Mouse (Mus musculus): ENCODE results near the gene Gm11032.
A peak's percentile ranks its signal among the peaks of the same experiment; 100 is the strongest.
"Not testable (repeated sequence)": the region's sequence is repeated elsewhere in the genome, so short reads cannot be mapped to it uniquely, and the experiment has no call there.

Gene Gm11032

DNA sequence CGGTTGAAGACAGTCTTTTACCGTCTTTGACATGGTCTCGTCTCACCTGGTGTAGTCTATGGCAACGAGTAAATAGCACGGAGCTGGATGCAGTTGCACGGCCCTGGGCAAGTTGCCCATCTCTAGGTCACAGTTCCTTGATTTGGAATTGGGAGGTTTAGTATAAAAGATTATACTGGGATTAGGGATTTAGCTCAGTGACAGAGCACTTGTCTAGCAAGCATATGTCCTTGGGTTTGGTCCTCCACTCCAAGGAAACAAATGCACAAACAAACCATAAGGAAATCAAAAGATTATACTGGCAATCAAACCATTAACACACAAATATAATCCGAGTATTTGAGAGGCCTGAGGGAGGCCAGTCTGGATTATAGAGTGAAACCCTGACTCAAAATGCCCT lies 7.8 kb downstream of the Gm11032 start:
- peak; percentile 64 for DNase-seq

DNA sequence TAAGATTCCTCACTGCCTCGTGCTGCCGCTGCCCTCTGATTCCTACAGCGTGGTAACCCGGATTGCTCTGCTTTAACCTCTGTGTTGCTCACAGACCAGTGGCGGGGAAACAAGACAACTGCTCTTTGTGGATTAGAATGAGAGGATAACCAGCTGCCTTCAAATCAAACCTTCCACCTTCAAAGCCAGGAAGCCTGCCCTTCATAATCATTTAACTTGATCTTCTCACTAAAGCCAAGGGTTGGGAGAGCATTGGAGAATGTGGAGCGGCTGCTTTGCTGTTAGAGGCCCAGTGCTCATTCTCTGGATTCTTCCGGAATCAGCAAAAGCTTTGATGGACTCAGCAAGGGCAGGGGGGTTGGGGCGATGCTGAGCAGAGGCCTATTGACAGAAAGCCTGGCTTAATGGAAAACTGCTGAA lies 10.0 kb downstream of the Gm11032 start:
- peak; percentile 91 for DNase-seq

DNA sequence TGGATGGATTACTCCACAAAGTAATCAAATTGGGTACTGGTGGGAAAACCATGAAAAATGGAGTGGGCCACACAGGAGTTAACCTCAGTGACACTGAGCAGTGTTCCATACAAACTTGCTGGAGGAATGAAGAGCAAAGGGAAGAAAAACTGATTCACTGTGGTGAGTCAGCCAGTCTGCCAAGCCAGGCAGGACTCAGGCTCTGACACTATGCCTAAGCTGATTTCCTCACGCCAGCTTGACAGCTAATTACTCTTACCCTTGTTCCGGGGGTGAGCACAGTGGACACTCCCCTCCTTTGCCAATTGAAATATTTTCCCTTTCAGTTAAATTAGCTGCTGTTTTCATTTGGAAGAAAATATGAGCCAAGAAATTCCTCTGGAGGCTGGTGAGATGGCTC lies 13.6 kb downstream of the Gm11032 start:
- DNase-seq = peak; percentile 48

DNA sequence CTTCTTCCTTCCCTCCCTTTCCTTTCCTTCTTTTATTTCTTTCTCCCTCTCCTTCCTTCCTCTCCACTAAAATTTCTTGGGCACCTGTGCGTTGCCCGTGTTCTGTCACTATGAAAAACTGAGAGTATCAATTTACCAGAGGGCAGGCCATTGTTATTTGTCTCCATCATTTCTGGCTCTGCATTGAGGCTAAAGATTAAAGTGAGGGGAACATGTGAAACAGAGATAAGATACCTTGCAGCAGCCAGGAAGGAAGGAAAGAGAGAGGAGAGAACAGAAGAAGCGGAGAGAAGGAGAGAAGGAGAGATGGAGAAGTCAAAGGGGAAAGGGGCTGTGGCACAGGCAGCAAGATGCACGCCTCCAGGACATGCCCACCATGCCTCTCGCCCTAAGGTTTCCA lies 14.5 kb downstream of the Gm11032 start:
- no peak for DNase-seq

DNA sequence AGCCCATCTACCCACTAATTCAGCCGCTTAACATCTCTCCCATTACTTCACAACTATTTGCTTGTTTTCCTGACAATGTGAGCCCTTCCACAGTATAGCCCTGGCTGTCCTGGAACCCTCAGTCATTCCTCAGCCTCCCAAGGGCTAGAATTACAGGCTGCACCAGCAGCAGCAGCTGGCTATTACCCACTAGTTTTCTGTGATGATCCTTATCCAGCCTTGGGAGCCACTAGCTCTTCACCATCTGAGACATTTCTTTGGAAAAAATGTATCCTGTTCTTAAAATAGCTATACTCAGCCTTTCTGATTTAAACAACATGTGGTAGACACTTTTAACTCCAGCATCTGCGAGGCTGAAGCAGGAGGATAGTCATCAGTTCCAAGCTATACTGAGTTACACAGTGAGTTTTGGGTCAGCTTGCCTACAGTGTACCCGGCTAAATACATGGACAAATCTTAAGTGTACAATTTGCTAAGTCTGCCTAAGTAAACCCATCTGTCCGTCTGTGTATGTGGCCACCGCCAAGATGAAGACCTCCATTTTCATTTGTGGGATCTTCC lies 17.0 kb downstream of the Gm11032 start:
- DNase-seq = no peak

DNA sequence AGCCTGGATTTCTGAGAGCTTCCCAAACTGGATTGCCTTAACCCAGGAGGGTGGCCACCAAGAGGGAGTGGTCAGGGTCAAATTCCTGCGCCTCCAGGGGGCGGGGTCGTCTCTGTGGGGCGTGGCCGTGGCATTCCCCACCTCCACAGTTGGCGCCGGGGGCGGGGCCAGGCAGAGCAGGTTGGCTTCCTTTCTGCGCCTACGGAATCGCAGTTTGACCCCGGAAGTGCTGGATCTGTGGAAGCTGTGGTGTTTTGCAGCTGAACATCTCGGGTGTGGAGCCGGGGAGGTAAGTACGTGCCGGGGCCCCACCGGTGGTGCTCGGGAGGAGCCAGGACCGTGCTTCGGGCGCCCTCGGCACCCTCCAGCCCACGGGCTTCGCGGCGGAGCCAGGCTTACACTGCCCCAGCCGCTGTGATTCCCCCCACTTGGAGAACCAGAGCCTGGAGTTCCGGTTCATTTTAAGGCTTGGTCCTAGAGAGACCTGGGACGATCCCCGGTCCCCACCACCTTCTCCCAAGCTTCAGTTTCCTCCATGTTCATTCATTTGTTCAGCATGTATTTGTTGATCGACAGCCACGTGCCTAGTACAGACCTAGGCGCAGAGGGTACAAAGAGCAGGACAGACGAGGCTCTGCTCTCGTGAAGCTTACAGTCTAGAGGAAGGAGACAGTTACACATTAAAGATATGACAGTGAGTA lies 17.8 kb downstream of the Gm11032 start, which contains the start of gene Ascc2:
Ascc2 (plus strand) TSS at position 214 of the 701 bp plus-strand sequence.
- DNase-seq = peak; percentile 99

DNA sequence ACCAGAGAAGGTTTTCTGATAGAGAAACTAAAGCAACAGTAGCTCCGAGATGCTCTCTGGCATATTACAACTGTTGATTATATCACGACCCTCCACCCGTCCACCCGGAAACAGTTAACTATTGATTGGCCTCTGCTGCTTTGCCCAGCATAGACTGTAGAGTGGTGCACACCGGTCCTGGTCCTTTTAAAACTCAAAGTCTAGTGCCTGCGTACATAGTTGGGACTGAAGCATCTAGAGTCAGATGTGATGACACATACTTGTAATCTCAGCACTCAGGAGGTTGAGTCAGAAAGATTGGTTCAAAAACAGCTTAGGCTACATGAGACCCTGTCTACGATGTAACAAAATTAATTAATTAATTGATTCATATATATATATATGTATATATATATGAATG lies 18.4 kb downstream of the Gm11032 start:
- no peak for DNase-seq

DNA sequence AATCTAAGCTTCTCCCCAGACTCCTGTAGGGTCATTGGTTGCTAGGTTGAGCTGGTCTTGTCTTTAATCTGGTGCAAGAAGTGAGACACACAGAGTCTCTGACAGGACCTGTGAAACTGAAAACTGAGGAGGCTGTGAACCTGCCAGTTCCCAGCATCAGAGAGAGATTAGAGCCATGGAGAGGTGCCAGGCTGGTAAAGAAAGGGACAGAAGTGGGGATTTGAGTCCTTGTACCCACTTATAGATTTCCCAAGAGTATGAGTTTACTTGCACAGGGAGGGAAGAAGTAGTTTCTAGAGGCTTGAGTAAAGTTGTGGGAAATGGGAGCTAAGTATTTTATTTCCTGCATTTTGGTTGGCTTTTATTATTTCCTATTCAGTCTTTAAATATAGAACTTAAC lies 21.3 kb downstream of the Gm11032 start:
- no peak for DNase-seq

DNA sequence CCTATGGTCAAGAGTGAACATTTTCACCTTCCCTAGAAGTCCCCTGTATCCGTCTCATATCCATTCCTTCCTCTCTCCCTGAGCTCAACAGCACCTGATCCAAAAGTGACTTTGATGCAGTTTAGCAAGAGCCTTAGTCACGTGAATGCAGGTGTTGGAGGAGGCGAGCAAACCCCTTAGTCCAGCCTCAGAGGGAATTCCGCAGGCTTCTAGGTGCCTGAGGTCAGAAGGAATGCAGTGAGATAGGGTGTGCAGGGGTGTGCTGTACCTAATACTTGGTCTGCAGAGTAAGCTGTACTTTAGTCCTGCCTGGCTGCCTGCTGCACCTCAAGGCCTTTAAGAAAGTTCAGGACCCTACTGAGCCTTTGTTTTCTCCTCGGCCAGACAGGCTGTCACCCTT lies 23.9 kb downstream of the Gm11032 start:
- DNase-seq = no peak

DNA sequence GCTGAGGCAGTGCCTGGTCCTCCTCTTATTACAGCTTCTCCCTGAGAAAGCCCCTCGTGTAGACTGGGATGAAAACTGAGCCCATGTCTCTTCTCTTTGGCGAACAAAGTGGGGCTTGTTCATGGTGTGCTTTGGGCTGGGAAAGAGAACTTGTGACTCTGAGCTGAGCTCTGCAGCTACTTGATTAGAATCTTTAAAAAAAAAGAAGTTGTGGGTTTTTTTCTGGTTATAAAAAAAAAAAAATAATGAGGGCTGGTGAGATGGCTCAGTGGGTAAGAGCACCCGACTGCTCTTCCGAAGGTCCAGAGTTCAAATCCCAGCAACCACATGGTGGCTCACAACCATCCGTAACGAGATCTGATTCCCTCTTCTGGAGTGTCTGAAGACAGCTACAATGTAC lies 25.3 kb downstream of the Gm11032 start:
- DNase-seq = not testable (repeated sequence)

DNA sequence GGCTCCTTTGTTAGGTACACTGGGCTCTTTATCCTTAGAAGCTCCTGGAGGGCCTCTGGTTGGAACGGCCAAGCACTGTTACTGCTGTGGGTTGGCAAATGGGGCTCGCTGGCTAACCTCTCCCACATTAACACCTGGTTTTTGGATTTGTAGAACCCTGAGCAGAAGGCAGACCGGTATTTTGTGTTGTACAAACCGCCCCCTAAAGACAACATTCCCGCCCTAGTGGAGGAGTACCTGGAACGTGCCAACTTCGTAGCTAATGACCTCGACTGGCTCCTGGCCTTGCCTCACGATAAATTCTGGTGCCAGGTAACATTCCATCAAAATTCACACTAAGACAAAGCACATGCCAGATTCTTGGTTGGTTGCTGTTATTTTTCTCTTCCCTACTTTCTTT lies 26.5 kb downstream of the Gm11032 start:
- no peak for DNase-seq

DNA sequence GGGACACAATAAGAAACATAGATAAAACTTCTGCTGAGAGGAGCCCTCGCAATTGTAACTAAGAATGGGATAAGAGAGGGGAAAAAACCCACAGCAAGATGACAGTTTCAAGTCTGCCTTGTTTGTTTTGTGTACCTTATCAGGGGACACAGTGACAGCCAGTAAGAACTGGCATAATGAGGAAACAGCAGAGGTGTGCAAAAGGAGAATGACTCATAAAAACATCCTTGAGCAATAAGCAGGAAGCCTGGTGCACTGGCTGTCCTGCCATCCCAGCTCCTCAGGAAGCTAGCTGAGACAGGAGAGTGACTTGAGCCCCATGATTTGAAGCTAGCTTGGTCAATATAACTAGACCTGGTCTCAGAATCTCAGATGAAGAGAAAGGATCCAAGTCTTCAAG lies 40.0 kb downstream of the Gm11032 start:
- DNase-seq = no peak

DNA sequence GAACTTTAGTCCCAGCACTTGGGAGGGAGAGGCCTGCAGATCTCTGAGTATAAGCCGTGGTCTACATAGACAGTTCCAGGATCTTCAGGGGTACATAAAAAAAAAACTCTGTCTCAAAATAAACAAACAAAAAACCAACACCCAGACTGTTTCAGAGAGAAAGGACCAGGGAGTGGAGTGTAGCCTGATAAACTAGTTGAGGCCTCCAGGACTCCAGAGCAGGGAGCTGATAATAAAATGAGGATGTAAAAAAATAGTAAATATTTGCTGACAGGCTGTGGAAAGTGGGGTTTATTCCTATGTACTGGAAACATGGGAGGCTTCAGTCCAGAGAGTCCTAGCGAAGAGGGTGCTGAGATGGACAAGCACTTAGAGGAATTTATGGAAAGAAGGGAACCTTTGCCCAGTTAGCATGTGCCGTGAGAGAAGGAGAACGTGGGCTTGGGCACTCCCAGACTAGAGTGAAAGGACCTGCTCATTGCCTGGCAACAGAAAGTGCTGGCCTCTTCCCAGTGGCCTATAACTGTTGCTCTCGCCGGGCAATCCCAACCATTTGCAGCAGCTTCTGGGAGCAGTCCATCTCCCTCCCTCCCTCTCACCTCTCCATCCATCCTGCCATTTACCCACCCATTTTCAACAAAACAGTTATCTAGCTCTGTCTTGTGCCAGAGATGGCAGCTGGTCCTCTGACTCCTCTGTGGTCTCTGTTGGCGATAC lies 40.6 kb downstream of the Gm11032 start:
- no peak for DNase-seq

DNA sequence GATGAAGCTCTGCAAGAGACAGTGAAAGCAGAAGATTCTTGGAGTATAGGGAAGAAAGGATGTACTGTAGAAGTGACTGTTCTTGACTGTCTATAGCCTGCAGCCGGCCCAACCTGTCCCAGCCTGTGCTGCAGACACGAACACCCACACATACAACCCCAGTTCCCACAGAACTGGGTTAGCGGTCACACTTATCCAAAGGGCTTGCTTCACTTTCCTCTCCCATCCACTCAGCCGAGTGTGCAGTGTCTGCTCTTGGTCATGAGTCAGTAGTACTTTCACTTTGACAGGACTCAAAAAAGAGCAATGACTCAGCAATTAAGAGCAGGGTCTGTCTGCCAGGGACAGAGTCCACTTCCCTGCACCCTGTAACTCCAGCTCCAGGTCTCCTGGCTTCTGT lies 41.5 kb downstream of the Gm11032 start:
- DNase-seq = peak; percentile 93

DNA sequence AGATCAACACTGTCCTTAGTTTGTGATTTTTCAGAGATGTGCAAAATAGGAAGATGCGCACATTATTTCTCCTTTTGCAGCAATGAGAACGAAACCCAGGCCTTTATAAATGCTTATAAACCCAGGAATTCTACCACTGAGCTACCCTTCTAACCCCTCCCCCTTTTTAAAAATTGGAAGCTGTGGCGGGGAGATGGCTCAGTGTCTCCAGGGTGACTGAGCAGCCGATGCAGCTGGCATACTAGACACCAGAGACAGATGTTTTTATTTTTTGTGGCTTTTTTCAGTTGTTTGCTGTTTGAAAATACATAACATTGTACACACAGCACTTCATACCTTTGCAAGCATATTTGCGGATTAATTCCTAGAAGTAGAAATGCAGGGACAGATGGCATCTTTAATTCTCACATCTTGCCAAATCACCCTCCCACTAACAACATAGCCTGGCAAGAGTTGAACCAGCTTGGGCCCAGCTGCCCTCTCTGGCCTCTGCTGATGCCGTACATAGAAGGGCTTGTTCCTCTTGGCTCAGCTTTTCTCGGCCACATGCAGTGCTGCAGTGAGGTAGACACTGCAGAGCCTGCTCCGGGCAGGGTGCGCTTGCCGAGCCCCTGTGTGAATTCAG lies 42.1 kb downstream of the Gm11032 start:
- no peak for DNase-seq

DNA sequence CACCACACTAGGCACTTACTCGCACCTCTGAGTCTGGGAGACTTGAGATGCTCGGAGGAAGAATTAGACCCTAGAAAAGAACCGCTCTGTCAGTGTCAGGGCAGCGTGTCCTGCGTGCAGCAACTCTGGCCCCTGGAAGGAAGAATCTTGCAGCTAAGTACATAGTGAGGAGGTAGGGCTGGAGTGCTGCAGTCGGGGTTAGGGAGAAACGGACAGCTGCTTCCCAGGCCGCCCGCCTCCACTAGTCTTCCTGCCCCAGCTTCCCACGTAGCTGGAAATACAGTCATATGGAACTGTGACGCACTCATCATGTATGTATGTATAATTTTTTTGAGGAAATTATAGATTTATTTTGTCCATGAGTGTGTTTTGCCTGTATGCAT lies 42.6 kb downstream of the Gm11032 start:
- DNase-seq = peak; percentile 76
